Mouse (Mus musculus) heart, adult 2 months (tissue): Measurements from ENCODE around the gene 4930412O13Rik. TPM values are rescaled to one million over a fixed set of nuclear protein-coding genes. Genes with fewer than 3 reads are reported as not detected.
A peak's percentile ranks its signal among the peaks of the same experiment; 100 is the strongest.

Source experiments
- DNase-seq, 2 experiments: peaks; one replicate each; pipeline ENCODE4 v3.0.0; 2021
- H3K27ac ChIP-seq: fragments of 200-600 bp; 2 replicates; pipeline ENCODE4 v1.8.1; 2022
- H3K27me3 ChIP-seq: fragments of 200-500 bp; 2 replicates; pipeline ENCODE4 v1.6.1; 2012; ENCODE audit warnings: mild to moderate bottlenecking, low read length, inconsistent platforms, mixed read lengths; ENCODE audit not compliant: control insufficient read depth, insufficient read depth
- H3K36me3 ChIP-seq: fragments of 200-500 bp; 2 replicates; pipeline ENCODE4 v1.6.1; 2012; ENCODE audit warnings: low read length, inconsistent platforms; ENCODE audit not compliant: control insufficient read depth, insufficient read depth
- H3K4me1 ChIP-seq: fragments of 200-500 bp; 2 replicates; pipeline ENCODE4 v1.6.1; 2011; ENCODE audit warnings: low read length; ENCODE audit not compliant: control insufficient read depth, insufficient read depth
- H3K4me3 ChIP-seq: fragments of 200-600 bp; 2 replicates; pipeline ENCODE4 v1.8.1; 2022
- H3K79me2 ChIP-seq: fragments of 200-500 bp; replicated peaks from 2 replicates; pipeline ENCODE4 v1.6.1; 2012; ENCODE audit warnings: mild to moderate bottlenecking, inconsistent platforms, low read length, moderate library complexity, mixed read lengths; ENCODE audit not compliant: control insufficient read depth, insufficient read depth
- H3K9ac ChIP-seq: fragments of 200-500 bp; 2 replicates; pipeline ENCODE4 v1.6.1; 2012; ENCODE audit warnings: low read depth, mild to moderate bottlenecking, control low read depth, inconsistent platforms, low read length, mixed read lengths
- CTCF ChIP-seq: fragments of 200-600 bp; IDR thresholded peaks from 2 replicates; pipeline ENCODE4 v1.8.1; 2022; ENCODE audit warnings: antibody characterized with exemption, mild to moderate bottlenecking, moderate library complexity
- EP300 ChIP-seq: fragments of 200-500 bp; IDR thresholded peaks from 2 replicates; pipeline ENCODE4 v1.6.1; 2011; ENCODE audit warnings: low read depth, low read length, control low read depth; ENCODE audit not compliant: insufficient read depth
- POLR2A ChIP-seq: fragments of 200-500 bp; IDR thresholded peaks from 2 replicates; pipeline ENCODE4 v1.6.1; 2011; ENCODE audit warnings: mild to moderate bottlenecking, low read depth, low read length, control low read depth; ENCODE audit not compliant: insufficient read depth
- WGBS: fragments of 180-500 bp; shearing (Covaris S2); methylation state at CpG from one replicate; pipeline ENCODE4 v1.1.7; 2018; 5-methylcytosine and 5-hydroxymethylcytosine counted together
- intact Hi-C: fragments of 180-260 bp; cut with DNase I; formaldehyde crosslinking; loops from one replicate; pipeline ENCODE4 v1.15.1; 2025
- polyA plus RNA-seq: library from polyadenylated mRNA; depleted of rRNA; stranded (reverse); fragments of >200 nt; gene quantifications from 2 replicates; pipeline ENCODE4 v1.2.3, GENCODE M21; 2012
- total RNA-seq, 2 experiments: library from RNA; stranded (reverse); gene quantifications; 2 replicates each; pipeline ENCODE4 v1.2.3; 2021

The 4930412O13Rik gene
- total and polyA plus RNA-seq, 3 experiments: not detected

GRCm38 (mm10) chr2:9874467-9875219 is 6.4 kb upstream of the 4930412O13Rik start:
- DNase-seq: no peak
- peaks cover 9% of the 10 kb centered on the region for H3K27me3 ChIP-seq
- H3K79me2 ChIP-seq: no peaks in the 10 kb centered on the region
- no peak overlapping the region for H3K27ac ChIP-seq
- H3K9ac ChIP-seq: no peak overlapping the region
- intact Hi-C loops: loop anchor here (5.0 kb wide), 2 partner anchors 247 to 327 kb away; no protein-coding TSS in a partner anchor
- TF ChIP-seq CTCF (no peak), EP300 (no peak), POLR2A (no peak)
- H3K4me3 ChIP-seq: no peak overlapping the region
- 45% methylated on average over 38 of the region's 39 CpGs for WGBS
- H3K36me3 ChIP-seq: no peaks in the 10 kb centered on the region
- H3K4me1 ChIP-seq: no peaks in the 10 kb centered on the region

DNA sequence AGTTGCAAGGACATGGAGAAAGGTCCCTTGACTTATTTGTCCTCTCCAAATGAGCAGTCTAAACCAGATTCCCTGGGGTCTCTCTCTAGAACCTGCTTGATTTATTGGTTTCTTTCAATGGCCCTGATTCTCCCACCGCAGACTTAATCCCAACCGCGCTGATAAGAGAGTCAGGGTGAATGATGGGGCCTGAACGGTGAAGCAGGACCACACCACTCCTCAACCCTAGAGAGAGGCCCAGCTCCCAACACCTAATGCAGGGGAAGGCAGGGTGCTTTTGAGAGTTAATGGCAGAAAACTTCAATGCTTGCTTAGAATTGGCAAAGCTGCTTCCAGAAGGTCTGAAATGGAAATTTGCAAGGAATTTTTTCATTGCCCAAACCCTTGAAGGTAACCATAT is 5.8 kb upstream of the 4930412O13Rik start:
- intact Hi-C loops: loop anchor here (5.0 kb wide), 2 partner anchors 248 to 328 kb away; no protein-coding TSS in a partner anchor
- H3K9ac ChIP-seq: no peak overlapping the region
- no peaks in the 10 kb centered on the region for H3K36me3 ChIP-seq
- DNase-seq: no peak
- WGBS: 63% methylated on average over 4 of the region's 4 CpGs
- TF ChIP-seq EP300 (no peak), CTCF (no peak), POLR2A (no peak)
- no peaks in the 10 kb centered on the region for H3K79me2 ChIP-seq
- no peaks in the 10 kb centered on the region for H3K4me1 ChIP-seq
- no peak overlapping the region for H3K27ac ChIP-seq
- H3K4me3 ChIP-seq: no peak overlapping the region
- peaks cover 9% of the 10 kb centered on the region for H3K27me3 ChIP-seq

GRCm38 (mm10) chr2:9875676-9876357 is 5.2 kb upstream of the 4930412O13Rik start:
- TF ChIP-seq EP300: no peak
- TF ChIP-seq CTCF: no peak
- TF ChIP-seq POLR2A: no peak
- H3K27ac ChIP-seq: no peak overlapping the region
- no peak overlapping the region for H3K4me3 ChIP-seq
- DNase-seq: no peak
- H3K36me3 ChIP-seq: no peaks in the 10 kb centered on the region
- WGBS: 80% methylated on average over 12 of the region's 12 CpGs
- intact Hi-C loops: loop anchor here (5.0 kb wide), 2 partner anchors 249 to 329 kb away; no protein-coding TSS in a partner anchor
- no peak overlapping the region for H3K9ac ChIP-seq
- no peaks in the 10 kb centered on the region for H3K79me2 ChIP-seq
- peaks cover 10% of the 10 kb centered on the region for H3K27me3 ChIP-seq
- no peaks in the 10 kb centered on the region for H3K4me1 ChIP-seq

DNA sequence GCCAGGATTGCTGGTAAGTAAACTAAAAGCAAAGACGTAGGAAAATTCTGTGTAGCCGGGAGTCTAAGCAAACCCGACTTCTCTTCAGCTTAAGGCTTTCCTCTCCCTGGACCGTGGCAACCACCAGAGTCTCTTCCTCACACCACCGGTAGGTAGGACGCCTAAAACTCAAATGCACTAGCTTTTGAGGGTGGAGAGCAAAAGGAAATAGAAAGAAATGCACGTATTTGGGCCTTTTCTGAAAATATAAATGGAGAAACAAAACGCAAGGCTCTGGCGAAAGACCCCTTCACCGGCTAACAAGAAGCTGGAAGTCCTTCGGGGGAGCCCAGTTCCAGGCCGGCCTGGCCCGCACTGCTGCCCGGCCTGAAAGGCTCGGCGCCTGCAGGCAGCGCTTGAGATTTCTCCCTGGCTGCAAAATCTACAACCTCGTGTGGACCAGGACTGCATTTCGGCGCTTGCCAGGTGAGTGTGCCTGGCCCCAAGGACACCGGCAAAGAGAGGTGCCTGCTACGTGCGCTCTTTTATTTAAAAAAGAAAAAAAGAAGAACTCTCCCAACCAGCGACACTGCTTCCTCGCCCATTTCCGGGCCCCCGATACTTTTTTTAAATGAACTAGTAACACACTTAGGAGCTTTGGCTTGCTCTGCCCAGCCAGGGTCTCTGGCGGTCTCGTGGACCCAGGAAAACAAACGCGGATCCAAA is 4.3 kb upstream of the 4930412O13Rik start:
- 37% methylated on average over 31 of the region's 31 CpGs for WGBS
- peak in 1 of 2 experiments; percentile 33 for DNase-seq
- H3K27me3 ChIP-seq: peaks cover 15% of the 10 kb centered on the region
- H3K9ac ChIP-seq: no peak overlapping the region
- no peak for TF ChIP-seq EP300
- TF ChIP-seq CTCF: no peak
- no peak for TF ChIP-seq POLR2A
- intact Hi-C loops: loop anchor here (5.0 kb wide), 2 partner anchors 249 to 329 kb away; no protein-coding TSS in a partner anchor
- H3K4me1 ChIP-seq: no peaks in the 10 kb centered on the region
- H3K27ac ChIP-seq: no peak overlapping the region
- no peaks in the 10 kb centered on the region for H3K36me3 ChIP-seq
- H3K79me2 ChIP-seq: no peaks in the 10 kb centered on the region
- H3K4me3 ChIP-seq: peak overlapping the region; percentile 38

DNA sequence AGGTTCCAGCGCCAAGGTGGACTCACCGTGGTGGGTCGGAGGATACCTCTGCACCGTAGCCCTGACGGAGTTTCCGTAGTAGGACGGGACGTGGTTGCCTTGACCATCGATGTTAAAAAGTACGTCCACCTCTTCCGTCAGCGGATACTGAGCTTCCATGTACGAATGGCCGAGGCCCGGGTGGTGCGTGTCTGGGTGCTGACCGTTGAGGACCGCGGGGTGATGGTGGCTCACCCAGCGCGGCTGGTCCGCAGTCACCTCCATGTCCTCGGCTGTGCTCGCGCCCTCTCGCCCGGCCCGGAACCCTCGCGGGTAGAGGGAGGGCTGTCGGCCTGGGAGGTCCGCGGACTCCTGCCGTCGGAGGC is 3.7 kb upstream of the 4930412O13Rik start:
- TF ChIP-seq CTCF (no peak), POLR2A (no peak), EP300 (no peak)
- no peaks in the 10 kb centered on the region for H3K36me3 ChIP-seq
- peak; percentile 39 to 56 for DNase-seq
- peaks cover 16% of the 10 kb centered on the region for H3K27me3 ChIP-seq
- 2% methylated on average over 35 of the region's 35 CpGs for WGBS
- no peaks in the 10 kb centered on the region for H3K4me1 ChIP-seq
- H3K27ac ChIP-seq: no peak overlapping the region
- intact Hi-C loops: loop anchor here (5.0 kb wide), 2 partner anchors 250 to 330 kb away; no protein-coding TSS in a partner anchor
- H3K4me3 ChIP-seq: peak overlapping the region; percentile 38
- no peaks in the 10 kb centered on the region for H3K79me2 ChIP-seq
- H3K9ac ChIP-seq: peak overlapping the region; percentile 2; the same call in 1 of the 2 replicates
